Mouse (Mus musculus): ENCODE results near the gene Ush2a.

The Ush2a gene

GRCm38 (mm10) chr1:188937246-188937780, 675.5 kb downstream of the Ush2a start:
- DNase-seq: no peak

- peak; percentile 25 for DNase-seq
Measured at GRCm38 (mm10) chr1:188945326-188945725, 683.5 kb downstream of the Ush2a start.

GRCm38 (mm10) chr1:188946849-188947248, 685.0 kb downstream of the Ush2a start:
- DNase-seq: no peak

GRCm38 (mm10) chr1:188947794-188948193, 686.0 kb downstream of the Ush2a start:
- peak in 1 of 2 experiments; percentile 17 for DNase-seq

GRCm38 (mm10) chr1:188948276-188948675, 686.5 kb downstream of the Ush2a start:
- DNase-seq: peak; percentile 24 to 41

- DNase-seq: no peak
Measured at GRCm38 (mm10) chr1:188951091-188951490, 689.3 kb downstream of the Ush2a start.

GRCm38 (mm10) chr1:188952501-188952900, 690.7 kb downstream of the Ush2a start:
- DNase-seq: no peak

GRCm38 (mm10) chr1:188973078-188973477, 711.3 kb downstream of the Ush2a start:
- DNase-seq: no peak

- DNase-seq: no peak
Measured at GRCm38 (mm10) chr1:188973926-188974325, 712.1 kb downstream of the Ush2a start.

GRCm38 (mm10) chr1:188980050-188980449, 718.2 kb downstream of the Ush2a start:
- peak; percentile 59 to 73 for DNase-seq

GRCm38 (mm10) chr1:188993218-188993617, 731.4 kb downstream of the Ush2a start:
- peak in 1 of 2 experiments; percentile 30 for DNase-seq

GRCm38 (mm10) chr1:188997921-188998320, 736.1 kb downstream of the Ush2a start:
- DNase-seq: no peak

- no peak for DNase-seq
Measured at GRCm38 (mm10) chr1:188999981-189000380, 738.2 kb downstream of the Ush2a start.

- DNase-seq: no peak
Measured at GRCm38 (mm10) chr1:189001815-189002214, 740.0 kb downstream of the Ush2a start.

- DNase-seq: no peak
Measured at GRCm38 (mm10) chr1:189004774-189005173, 743.0 kb downstream of the Ush2a start.

GRCm38 (mm10) chr1:189006267-189006666, 744.4 kb downstream of the Ush2a start:
- DNase-seq: no peak

- peak in 1 of 2 experiments; percentile 45 for DNase-seq
Measured at GRCm38 (mm10) chr1:189006826-189007225, 745.0 kb downstream of the Ush2a start.

GRCm38 (mm10) chr1:189007239-189007979, 745.6 kb downstream of the Ush2a start, which contains the start of gene Kctd3:
Gene Kctd3, minus strand, starts transcription at chr1:189007841.
- DNase-seq: peak; percentile 97 to 98

GRCm38 (mm10) chr1:189007980-189008324, 746.1 kb downstream of the Ush2a start:
- no peak for DNase-seq

- no peak for DNase-seq
Measured at GRCm38 (mm10) chr1:189010671-189011070, 748.8 kb downstream of the Ush2a start.

GRCm38 (mm10) chr1:189012846-189013586, 751.2 kb downstream of the Ush2a start:
- DNase-seq: peak; percentile 19 to 37

- no peak for DNase-seq
Measured at GRCm38 (mm10) chr1:189013587-189013921, 751.7 kb downstream of the Ush2a start.

Data from lung, postnatal 4 days (tissue).